Mouse (Mus musculus): ENCODE measurements around the gene Stat1.

DNA sequence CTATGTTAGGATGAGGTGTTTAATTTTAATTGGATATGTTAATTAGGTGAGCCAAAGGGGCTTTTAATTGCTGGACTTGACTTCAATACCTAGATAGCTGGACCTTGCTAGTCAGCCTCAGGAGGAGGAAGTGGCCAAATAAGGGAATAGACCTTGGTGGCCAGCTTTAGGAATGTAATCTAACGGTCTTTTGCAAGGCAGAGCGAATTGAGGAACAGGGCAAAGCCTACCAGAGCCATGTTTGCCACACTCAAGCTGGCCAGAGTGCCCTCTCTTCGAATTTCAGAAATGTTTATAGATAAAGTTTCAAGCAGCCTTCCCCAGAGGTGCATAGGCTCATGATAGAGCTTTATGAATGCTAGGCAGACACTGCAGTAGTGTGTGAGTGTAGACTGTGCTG lies 22.2 kb downstream of the Stat1 start:
- TF ChIP-seq POLR2A (IDR thresholded peaks at IDR 0.05; ENCODE audit: borderline replicate concordance, extremely low read depth, insufficient read depth, insufficient read length, poor library complexity, severe bottlenecking) (no peak), CTCF (IDR thresholded peaks at IDR 0.05; ENCODE audit: borderline replicate concordance, extremely low read depth, insufficient read depth, insufficient read length) (no peak)

Measured in brain, embryonic 14.5 days (tissue).